Mouse (Mus musculus) olfactory bulb, adult 2 months (tissue): ENCODE results near the gene Ppm1h.

Experiments
- CTCF ChIP-seq: fragments of 200-500 bp; IDR thresholded peaks from 2 replicates; pipeline ENCODE4 v1.5.1; 2012; ENCODE audit warnings: low read depth, mild to moderate bottlenecking, low read length, moderate library complexity; ENCODE audit not compliant: insufficient read depth
- POLR2A ChIP-seq: fragments of 200-500 bp; IDR thresholded peaks from 2 replicates; pipeline ENCODE4 v1.6.1; 2012; ENCODE audit warnings: mild to moderate bottlenecking, low read depth, low read length, moderate library complexity; ENCODE audit not compliant: insufficient read depth

DNA sequence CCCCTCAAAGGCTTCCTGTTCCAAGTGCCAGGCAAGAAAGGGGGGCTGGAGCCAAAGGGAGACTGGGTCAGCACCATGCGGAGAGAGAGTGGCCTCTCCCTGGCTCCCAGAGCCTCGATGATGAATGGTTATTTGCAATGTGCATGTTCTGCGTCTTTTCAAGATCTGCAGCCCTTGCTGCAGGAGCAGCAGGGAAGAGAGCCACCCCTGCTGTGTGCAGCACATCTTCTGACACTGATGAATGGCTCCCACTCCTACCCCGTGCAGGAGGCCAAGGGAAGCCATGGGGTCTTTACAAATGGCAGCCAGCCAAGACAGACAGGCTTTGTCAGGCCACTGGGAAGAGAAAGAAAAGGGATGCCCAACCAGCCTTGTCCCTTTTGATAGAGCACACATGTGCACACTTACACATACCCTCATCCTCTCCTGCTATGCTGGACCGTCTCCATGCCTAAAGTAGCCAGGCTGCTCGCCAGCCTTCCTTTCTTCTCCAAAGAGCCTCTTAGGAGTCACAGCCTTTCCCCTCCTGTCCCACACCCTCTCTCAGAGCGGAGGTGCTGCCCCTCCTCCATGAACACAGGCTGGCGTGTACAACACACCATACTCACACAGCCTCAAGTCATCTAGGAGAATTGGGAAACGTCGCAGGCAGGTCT is 209.1 kb downstream of the Ppm1h start:
- TF ChIP-seq CTCF (no peak), POLR2A (no peak)
